Mouse (Mus musculus) adrenal gland (tissue): ENCODE results near the gene Pmm2.

Source experiments
- intact Hi-C: fragments of 180-260 bp; cut with DNase I; formaldehyde crosslinking; loops from one replicate; pipeline ENCODE4 v1.15.1; 2025
- long read RNA-seq, 2 experiments: library from polyadenylated mRNA; unstranded; transcript quantifications; one replicate each; pipeline ENCODE4 v2.0.0; 2020; ENCODE audit warnings: borderline replicate concordance in 1 of 2; ENCODE audit not compliant: insufficient replicate concordance in 1 of 2

Gene Pmm2
- long read RNA-seq, experiment 1, transcript Pmm2-201 (9 exons, 1,842 nt), result major isoform, 30 of 37 reads
- long read RNA-seq, experiment 1, partial matches to known transcripts, result 2 of 37 reads
- long read RNA-seq, experiment 1, other reads (novel, unspliced or antisense), result 3 of 37 reads
- long read RNA-seq, experiment 2, transcript Pmm2-206 (2 exons, 2,370 nt), result minor isoform, 6 of 42 reads
- long read RNA-seq, experiment 2, transcript Pmm2-201 (9 exons, 1,842 nt), result major isoform, 31 of 42 reads
- long read RNA-seq, experiment 2, partial matches to known transcripts, result 0 of 42 reads
- long read RNA-seq, experiment 2, other reads (novel, unspliced or antisense), result 5 of 42 reads

GRCm38 (mm10) chr16:8637217-8638051, at the start of gene Pmm2, which contains the start of gene Tmem186:
Pmm2 (plus strand) TSS chr16:8637674.
Tmem186 (minus strand) TSS chr16:8637712.
- intact Hi-C loops, result loop anchor here (5.0 kb wide), 1 partner anchor 35 kb away; the partner anchor contains the start of gene Carhsp1

GRCm38 (mm10) chr16:8595411-8595810, 42.1 kb upstream of the Pmm2 start:
- intact Hi-C loops, result no loop called here

GRCm38 (mm10) chr16:8596336-8596735, 41.1 kb upstream of the Pmm2 start:
- intact Hi-C loops, result no loop called here

GRCm38 (mm10) chr16:8597516-8597915, 40.0 kb upstream of the Pmm2 start:
- intact Hi-C loops, result no loop called here

GRCm38 (mm10) chr16:8603789-8604188, 33.7 kb upstream of the Pmm2 start:
- intact Hi-C loops, result no loop called here

- intact Hi-C loops, result no loop called here
Observed at GRCm38 (mm10) chr16:8610397-8610796, 27.1 kb upstream of the Pmm2 start.

GRCm38 (mm10) chr16:8612214-8613005, 25.1 kb upstream of the Pmm2 start:
- intact Hi-C loops, result no loop called here

GRCm38 (mm10) chr16:8613039-8613438, 24.4 kb upstream of the Pmm2 start:
- intact Hi-C loops, result no loop called here

GRCm38 (mm10) chr16:8613447-8613846, 24.0 kb upstream of the Pmm2 start:
- intact Hi-C loops, result no loop called here

GRCm38 (mm10) chr16:8619659-8620314, 17.7 kb upstream of the Pmm2 start:
- intact Hi-C loops, result no loop called here

GRCm38 (mm10) chr16:8620315-8621115, 17.0 kb upstream of the Pmm2 start:
- intact Hi-C loops, result no loop called here

- intact Hi-C loops, result no loop called here
Observed at GRCm38 (mm10) chr16:8630419-8630818, 7.1 kb upstream of the Pmm2 start.

- intact Hi-C loops, result no loop called here
Observed at GRCm38 (mm10) chr16:8631428-8631827, 6.0 kb upstream of the Pmm2 start.

GRCm38 (mm10) chr16:8636867-8637216, 632 bp upstream of the Pmm2 start:
- intact Hi-C loops, result loop anchor here (5.0 kb wide), 1 partner anchor 35 kb away; the partner anchor contains the start of gene Carhsp1

GRCm38 (mm10) chr16:8638131-8638530, 657 bp downstream of the Pmm2 start:
- intact Hi-C loops, result loop anchor here (5.0 kb wide), 1 partner anchor 34 kb away; the partner anchor contains the start of gene Carhsp1

GRCm38 (mm10) chr16:8639466-8640191, 2.2 kb downstream of the Pmm2 start:
- intact Hi-C loops, result loop anchor here (5.0 to 10.0 kb wide), 2 partner anchors 33 to 145 kb away; partner anchors contain the start of gene Carhsp1

- intact Hi-C loops, result loop anchor here (2.0 to 10.0 kb wide), 2 partner anchors 33 to 149 kb away; no protein-coding TSS in a partner anchor
Observed at GRCm38 (mm10) chr16:8643855-8644254, 6.4 kb downstream of the Pmm2 start.

GRCm38 (mm10) chr16:8645546-8645945, 8.1 kb downstream of the Pmm2 start:
- intact Hi-C loops, result loop anchor here (2.0 to 10.0 kb wide), 2 partner anchors 31 to 151 kb away; no protein-coding TSS in a partner anchor

- intact Hi-C loops, result no loop called here
Observed at GRCm38 (mm10) chr16:8650007-8650406, 12.5 kb downstream of the Pmm2 start.
